ENCODE assay signal across 9 mouse cellular contexts in the genomic region with DNA sequence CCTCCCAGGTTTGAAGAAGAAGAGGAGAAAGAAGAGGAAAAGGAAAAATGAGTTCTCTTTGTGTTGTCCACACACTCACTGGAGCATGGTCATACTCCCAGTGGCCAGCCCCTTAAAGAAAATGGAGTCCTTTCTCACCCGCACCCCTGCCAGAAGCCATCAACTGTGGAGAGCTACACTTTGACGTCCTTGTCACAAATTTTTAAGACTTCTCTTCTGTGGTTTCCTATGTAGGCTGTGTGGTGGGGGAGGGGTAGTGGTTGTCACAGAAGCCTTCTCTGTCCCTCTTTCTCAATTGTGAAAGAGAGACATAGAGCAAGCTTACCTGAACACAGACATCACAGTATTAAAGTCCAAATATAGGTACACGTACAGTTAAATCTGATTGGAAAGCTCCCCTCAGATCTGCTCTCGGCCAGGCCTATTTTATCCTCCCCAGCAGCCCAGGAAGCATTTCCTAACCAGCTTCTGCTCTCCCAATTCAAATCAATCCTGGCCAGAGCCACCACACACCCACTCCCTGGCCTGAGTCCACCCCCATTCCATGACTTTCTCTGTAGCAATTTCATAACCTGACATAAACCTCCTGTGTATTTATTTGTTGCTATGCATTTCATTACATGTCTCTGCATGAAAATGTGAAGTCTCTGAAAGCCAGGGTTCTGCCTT.
DNase-seq lines count a peak whose midpoint lies in the region; ATAC-seq and TF ChIP-seq lines count a peak whose summit lies in the region.
"Had no signal": no experiment of that assay in that cellular context is flagged by ENCODE, and none has a peak within 500 bp of the region (broad histone marks: within the 10 kb centered on the region; RNA-seq: fewer than 3 reads in every experiment).

No protein-coding gene starts in this region.

- H3K9ac ChIP-seq in lung, embryonic 16.5 days (ENCODE audit: low read length) = no peak overlapping the region
- no peak overlapping the region for H3K9ac ChIP-seq in intestine, embryonic 16.5 days (ENCODE audit: low read depth, low read length)
- H3K9ac ChIP-seq: liver, embryonic 12.5 days had no signal

- intact Hi-C loops in heart, postnatal 10 days (cut with DNase I) = no loop called here

- no peak for TF ChIP-seq POLR2A in kidney, adult 2 months (IDR thresholded peaks at IDR 0.05; ENCODE audit: low read depth, low read length)

- peak; percentile 3 to 6 for DNase-seq in left cerebral cortex, adult 18-20 months (ENCODE audit: low spot score in 2 of 2)
- DNase-seq in left cerebral cortex, adult 9 months (ENCODE audit: low spot score in 2 of 2) = no peak
- no peak for DNase-seq in embryonic facial prominence, embryonic 10.5 days (ENCODE audit: low spot score)
- DNase-seq in heart, postnatal 10 days = peak; percentile 53 to 64
- DNase-seq in T-cell, adult 2 months (ENCODE audit: low spot score) = no peak
- no peak for DNase-seq in kidney, adult 2 months

- no peaks in the 10 kb centered on the region for H3K27me3 ChIP-seq in embryonic facial prominence, embryonic 10.5 days (replicated peaks; ENCODE audit: low read depth, poor library complexity, severe bottlenecking)
- no peaks in the 10 kb centered on the region for H3K27me3 ChIP-seq in lung, embryonic 16.5 days (ENCODE audit: control insufficient read depth, insufficient read depth, low read depth, low read length)
- H3K27me3 ChIP-seq in intestine, embryonic 16.5 days (replicated peaks; ENCODE audit: control insufficient read depth, insufficient read depth, low read length) = no peaks in the 10 kb centered on the region
- no peaks in the 10 kb centered on the region for H3K27me3 ChIP-seq in kidney, adult 2 months (replicated peaks; ENCODE audit: control insufficient read depth, insufficient read depth, low read length)
- H3K27me3 ChIP-seq: liver, embryonic 12.5 days had no signal

- no peak overlapping the region for H3K4me2 ChIP-seq in lung, embryonic 16.5 days (ENCODE audit: low read depth, low read length)
- H3K4me2 ChIP-seq in intestine, embryonic 16.5 days (ENCODE audit: low read depth, low read length) = no peak overlapping the region
- H3K4me2 ChIP-seq: liver, embryonic 12.5 days had no signal

- no peak overlapping the region for H3K4me3 ChIP-seq in embryonic facial prominence, embryonic 10.5 days
- no peak overlapping the region for H3K4me3 ChIP-seq in lung, embryonic 16.5 days (ENCODE audit: low read length)
- no peak overlapping the region for H3K4me3 ChIP-seq in intestine, embryonic 16.5 days (ENCODE audit: low read length)
- no peak overlapping the region for H3K4me3 ChIP-seq in kidney, adult 2 months (ENCODE audit: insufficient read depth, low read depth, low read length)
- H3K4me3 ChIP-seq: liver, embryonic 12.5 days had no signal

- 0 out of 2 replicates have a peak overlapping the region, but pooled peaks have one; percentile 12 for H3K27ac ChIP-seq in embryonic facial prominence, embryonic 10.5 days (replicated peaks)
- H3K27ac ChIP-seq in lung, embryonic 16.5 days (ENCODE audit: low read length) = no peak overlapping the region
- no peak overlapping the region for H3K27ac ChIP-seq in intestine, embryonic 16.5 days (ENCODE audit: low read length)
- no peak overlapping the region for H3K27ac ChIP-seq in kidney, adult 2 months (ENCODE audit: insufficient read depth, low read depth, low read length)
- H3K27ac ChIP-seq: liver, embryonic 12.5 days had no signal

- H3K4me1 ChIP-seq in embryonic facial prominence, embryonic 10.5 days = peaks cover 31% of the 10 kb centered on the region
- no peaks in the 10 kb centered on the region for H3K4me1 ChIP-seq in lung, embryonic 16.5 days (replicated peaks; ENCODE audit: control insufficient read depth, insufficient read depth, low read length)
- peaks cover 31% of the 10 kb centered on the region for H3K4me1 ChIP-seq in intestine, embryonic 16.5 days (ENCODE audit: control insufficient read depth, insufficient read depth, low read length)
- no peaks in the 10 kb centered on the region; the same call in none of the 2 replicates for H3K4me1 ChIP-seq in kidney, adult 2 months (ENCODE audit: control insufficient read depth, insufficient read depth, low read length)
- H3K4me1 ChIP-seq: liver, embryonic 12.5 days had no signal

- no peaks in the 10 kb centered on the region for H3K36me3 ChIP-seq in embryonic facial prominence, embryonic 10.5 days (replicated peaks)
- no peaks in the 10 kb centered on the region for H3K36me3 ChIP-seq in lung, embryonic 16.5 days (ENCODE audit: control insufficient read depth, insufficient read depth, low read length)
- H3K36me3 ChIP-seq in intestine, embryonic 16.5 days (ENCODE audit: control insufficient read depth, insufficient read depth, low read length) = no peaks in the 10 kb centered on the region
- no peaks in the 10 kb centered on the region for H3K36me3 ChIP-seq in kidney, adult 2 months (ENCODE audit: control insufficient read depth, insufficient read depth, low read length)
- H3K36me3 ChIP-seq: liver, embryonic 12.5 days had no signal

- TF ChIP-seq CTCF in kidney, adult 2 months (conservative IDR thresholded peaks at IDR 0.05; ENCODE audit: insufficient read depth, insufficient read length, low read depth, low read length) = no peak

- 0 out of 2 replicates have a peak, but pooled peaks have one; percentile 36 for ATAC-seq in lung, embryonic 16.5 days (ENCODE audit: low read depth)
- ATAC-seq in intestine, embryonic 16.5 days = no peak
- ATAC-seq: liver, embryonic 12.5 days had no signal

- no peaks in the 10 kb centered on the region for H3K9me3 ChIP-seq in embryonic facial prominence, embryonic 10.5 days
- H3K9me3 ChIP-seq in lung, embryonic 16.5 days (ENCODE audit: control insufficient read depth, low read length) = no peaks in the 10 kb centered on the region
- no peaks in the 10 kb centered on the region for H3K9me3 ChIP-seq in intestine, embryonic 16.5 days (ENCODE audit: control insufficient read depth, low read length)
- H3K9me3 ChIP-seq: liver, embryonic 12.5 days had no signal

- WGBS in embryonic facial prominence, embryonic 10.5 days = 74% methylated on average over 4 of the region's 4 CpGs
- 52% methylated on average over 4 of the region's 4 CpGs for WGBS in lung, embryonic 16.5 days
- WGBS in intestine, embryonic 16.5 days = 55% methylated on average over 4 of the region's 4 CpGs
- 68% methylated on average over 4 of the region's 4 CpGs for WGBS in kidney, adult 2 months

Comparison
In these comparisons a context has a peak if more than half of its experiments do, and no peak if none do; other contexts are left out.
1. DNase-seq: peak in left cerebral cortex, adult 18-20 months (2 of 2) and heart, postnatal 10 days (2 of 2); none in left cerebral cortex, adult 9 months (0 of 2), embryonic facial prominence, embryonic 10.5 days (single experiment), T-cell, adult 2 months (single experiment) and kidney, adult 2 months (single experiment).